Mouse (Mus musculus) spleen, postnatal 4 days (tissue): ENCODE data around the gene Lage3.
"Not testable (repeated sequence)": the region's sequence is repeated elsewhere in the genome, so short reads cannot be mapped to it uniquely, and the experiment has no call there.

Experiments
- DNase-seq, 2 experiments: peaks; one replicate each; pipeline ENCODE4 v3.0.0; 2022; ENCODE audit warnings: low spot score in 2 of 2

Lage3 gene

GRCm38 (mm10) chrX:74353467-74353770 is at the start of gene Lage3:
Gene Lage3 (minus strand): TSS chrX:74353618.
- peak; percentile 79 to 86 for DNase-seq

GRCm38 (mm10) chrX:74400136-74400535 is 46.7 kb upstream of the Lage3 start:
- DNase-seq, result no peak

- peak; percentile 85 to 86 for DNase-seq
These were observed 39.4 kb upstream of the Lage3 start, which contains the start of the genes Fam3a and Ikbkg for GRCm38 (mm10) chrX:74392535-74393443. Gene Fam3a (minus strand): TSS chrX:74393272. Gene Ikbkg (plus strand): TSS chrX:74393290.

GRCm38 (mm10) chrX:74388153-74388552 is 34.7 kb upstream of the Lage3 start:
- no peak for DNase-seq

- no peak for DNase-seq
These were observed 31.0 kb upstream of the Lage3 start for GRCm38 (mm10) chrX:74384451-74384850.

GRCm38 (mm10) chrX:74372888-74373549 is 19.6 kb upstream of the Lage3 start, which contains the start of the genes Ubl4a and Slc10a3:
Gene Ubl4a (minus strand): TSS chrX:74373218.
Gene Slc10a3 (minus strand): TSS chrX:74373349.
- DNase-seq, result peak; percentile 86 to 89

GRCm38 (mm10) chrX:74368209-74368909 is 14.9 kb upstream of the Lage3 start:
- peak; percentile 69 to 87 for DNase-seq

- DNase-seq, result no peak
These were observed 14.1 kb upstream of the Lage3 start for GRCm38 (mm10) chrX:74367512-74367911.

GRCm38 (mm10) chrX:74359171-74359570 is 5.8 kb upstream of the Lage3 start:
- DNase-seq, result no peak

- not testable (repeated sequence) for DNase-seq
These were observed 3.7 kb upstream of the Lage3 start for GRCm38 (mm10) chrX:74357069-74357468.

- no peak for DNase-seq
These were observed 562 bp downstream of the Lage3 start for GRCm38 (mm10) chrX:74352645-74353466.

- DNase-seq, result no peak
These were observed 23.1 kb downstream of the Lage3 start for GRCm38 (mm10) chrX:74330166-74330930.

GRCm38 (mm10) chrX:74329215-74329671 is 24.2 kb downstream of the Lage3 start:
- no peak for DNase-seq

- DNase-seq, result peak; percentile 55 to 79
These were observed 24.7 kb downstream of the Lage3 start, which contains the start of gene Plxna3 for GRCm38 (mm10) chrX:74328725-74329161. Gene Plxna3 (plus strand): TSS chrX:74329066.

- peak; percentile 85 to 90 for DNase-seq
These were observed 40.6 kb downstream of the Lage3 start, which contains the start of gene Fam50a for GRCm38 (mm10) chrX:74312540-74313464. Gene Fam50a (plus strand): TSS chrX:74313033.

- peak; percentile 73 to 89 for DNase-seq
These were observed 48.3 kb downstream of the Lage3 start, which contains the start of gene Gdi1 for GRCm38 (mm10) chrX:74304867-74305700. Gene Gdi1 (plus strand): TSS chrX:74304998.
